In the genomic region with DNA sequence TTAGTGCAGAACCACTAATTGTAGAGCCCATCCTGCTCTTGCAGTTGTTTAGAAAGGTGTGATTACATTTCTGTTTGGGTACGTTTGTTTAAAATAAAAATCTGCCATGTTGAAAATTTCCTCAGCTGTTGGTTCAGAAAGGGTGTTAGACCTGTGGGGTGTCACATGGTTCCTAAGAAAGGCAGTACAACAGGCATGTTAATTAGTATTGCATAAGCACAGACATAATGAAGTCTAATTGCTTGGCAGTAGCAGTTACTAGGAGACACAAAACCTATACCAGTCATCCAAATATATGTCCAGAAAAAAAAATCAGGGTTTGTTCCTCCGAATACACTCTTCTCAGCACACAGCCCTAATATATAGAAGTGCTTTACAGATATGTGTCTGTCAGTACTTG, we compare ENCODE assay signal across 18 mouse cellular contexts.
"Had no signal": no experiment of that assay in that cellular context is flagged by ENCODE, and none has a peak within 500 bp of the region (broad histone marks: within the 10 kb centered on the region; RNA-seq: fewer than 3 reads in every experiment).

No protein-coding gene starts in this region.

- H3K4me2 ChIP-seq: lung, embryonic 14.5 days; midbrain, embryonic 12.5 days; neural tube, embryonic 13.5 days; neural tube, embryonic 15.5 days had no signal

- H3K27ac ChIP-seq: midbrain, embryonic 10.5 days; midbrain, embryonic 12.5 days; neural tube, embryonic 13.5 days; neural tube, embryonic 15.5 days had no signal

- H3K36me3 ChIP-seq: midbrain, embryonic 10.5 days; midbrain, embryonic 12.5 days; neural tube, embryonic 13.5 days; neural tube, embryonic 15.5 days had no signal

- ATAC-seq: midbrain, embryonic 16.5 days had no signal

- H3K27me3 ChIP-seq: neural tube, embryonic 13.5 days; neural tube, embryonic 15.5 days had no signal

- DNase-seq: lung, embryonic 14.5 days; lung, postnatal 10 days; lung, postnatal 4 days; midbrain, embryonic 14.5 days; retina, postnatal 1 day; right cerebral cortex, adult 18-20 months; right cerebral cortex, postnatal 25 days; right cerebral cortex, postnatal 4 days; spleen, adult 18-20 months; thymus, adult 2 months; thymus, postnatal 25 days; thymus, postnatal 4 days had no signal

- H3K4me1 ChIP-seq: neural tube, embryonic 15.5 days had no signal

- H3K4me3 ChIP-seq: midbrain, embryonic 10.5 days; midbrain, embryonic 12.5 days; myocyte; neural tube, embryonic 13.5 days; neural tube, embryonic 15.5 days had no signal

- H3K9ac ChIP-seq: lung, embryonic 14.5 days; midbrain, embryonic 12.5 days; neural tube, embryonic 13.5 days; neural tube, embryonic 15.5 days had no signal

- H3K9me3 ChIP-seq: midbrain, embryonic 10.5 days; midbrain, embryonic 12.5 days; neural tube, embryonic 13.5 days; neural tube, embryonic 15.5 days had no signal
